Mouse (Mus musculus) heart, embryonic 13.5 days (tissue): Measurements from ENCODE around the gene Agap3. TPM values are rescaled to one million over a fixed set of nuclear protein-coding genes. Genes with fewer than 3 reads are reported as not detected.

Source experiments
- ATAC-seq: fragments of 200-750 bp; cut with Nextera tagmentation; 2 replicates; pipeline ENCODE4 v1.8.0; 2017; ENCODE audit warnings: moderate TSS enrichment; ENCODE audit not compliant: insufficient number of reproducible peaks, low FRiP score, low TSS enrichment; ENCODE audit errors: extremely low read depth
- H3K27ac ChIP-seq: fragments of 300-500 bp; sonication (generic); replicated peaks from 2 replicates; pipeline ENCODE4 v1.5.1; 2015; ENCODE audit warnings: moderate library complexity, mild to moderate bottlenecking, inconsistent platforms
- H3K27me3 ChIP-seq: fragments of 300-500 bp; sonication (generic); replicated peaks from 2 replicates; pipeline ENCODE4 v1.6.1; 2015; ENCODE audit warnings: mild to moderate bottlenecking, inconsistent platforms
- H3K36me3 ChIP-seq: fragments of 300-500 bp; sonication (generic); 2 replicates; pipeline ENCODE4 v1.6.1; 2015; ENCODE audit warnings: mild to moderate bottlenecking, inconsistent platforms
- H3K4me1 ChIP-seq: fragments of 300-500 bp; sonication (generic); 2 replicates; pipeline ENCODE4 v1.6.1; 2015; ENCODE audit warnings: inconsistent platforms
- H3K4me2 ChIP-seq: fragments of 300-500 bp; sonication (generic); 2 replicates; pipeline ENCODE4 v1.6.1; 2015; ENCODE audit warnings: inconsistent platforms, mild to moderate bottlenecking, moderate library complexity
- H3K4me3 ChIP-seq: fragments of 300-500 bp; sonication (generic); 2 replicates; pipeline ENCODE4 v1.5.1; 2015; ENCODE audit warnings: moderate library complexity, mild to moderate bottlenecking, inconsistent platforms
- H3K9ac ChIP-seq: fragments of 300-500 bp; sonication (generic); 2 replicates; pipeline ENCODE4 v1.6.1; 2015; ENCODE audit warnings: inconsistent platforms, mild to moderate bottlenecking, moderate library complexity
- H3K9me3 ChIP-seq: fragments of 300-500 bp; sonication (generic); 2 replicates; pipeline ENCODE4 v1.6.1; 2016; ENCODE audit warnings: inconsistent platforms
- WGBS: fragments of 180-500 bp; shearing (Covaris S2); methylation state at CpG from one replicate; pipeline ENCODE4 v1.1.7; 2015; ENCODE audit warnings: mixed read lengths; 5-methylcytosine and 5-hydroxymethylcytosine counted together
- polyA plus RNA-seq: library from polyadenylated mRNA; unstranded; fragments of >200 nt; fragmentation: Nextera tagmentation; extraction: Ambion mirVana; gene quantifications from 2 replicates; pipeline ENCODE4 v1.2.1, GENCODE M21; 2015

Agap3 gene
- polyA plus RNA-seq, 1 experiment from 2014 or later = 14.4 TPM

GRCm38 (mm10) chr5:24541144-24541569, 89.2 kb downstream of the Agap3 start:
- peak overlapping the region; percentile 73 for H3K9ac ChIP-seq
- peak overlapping the region; percentile 74 for H3K4me2 ChIP-seq
- H3K36me3 ChIP-seq = no peaks in the 10 kb centered on the region
- WGBS = 6% methylated on average over 6 of the region's 6 CpGs
- H3K27me3 ChIP-seq = peaks cover 24% of the 10 kb centered on the region
- H3K4me1 ChIP-seq = peaks cover 27% of the 10 kb centered on the region
- ATAC-seq = no peak
- peak overlapping the region; percentile 80 for H3K27ac ChIP-seq
- H3K9me3 ChIP-seq = no peaks in the 10 kb centered on the region
- H3K4me3 ChIP-seq = peak overlapping the region; percentile 43

GRCm38 (mm10) chr5:24542643-24543042, 90.7 kb downstream of the Agap3 start:
- WGBS = 70% methylated on average over 7 of the region's 7 CpGs
- Histone ChIP-seq H3K9me3 (no peaks in the 10 kb centered on the region), H3K9ac (no peak overlapping the region), H3K4me1 (peaks cover 27% of the 10 kb centered on the region), H3K27ac (no peak overlapping the region), H3K36me3 (no peaks in the 10 kb centered on the region), H3K27me3 (peaks cover 10% of the 10 kb centered on the region), H3K4me2 (no peak overlapping the region), H3K4me3 (no peak overlapping the region)
- no peak for ATAC-seq

- ATAC-seq = no peak
- H3K4me3 ChIP-seq = peak overlapping the region; percentile 20; the same call in 1 of the 2 replicates
- peaks cover 36% of the 10 kb centered on the region for H3K27me3 ChIP-seq
- H3K36me3 ChIP-seq = no peaks in the 10 kb centered on the region
- H3K4me1 ChIP-seq = peaks cover 10% of the 10 kb centered on the region
- no peak overlapping the region for H3K27ac ChIP-seq
- H3K9me3 ChIP-seq = no peaks in the 10 kb centered on the region
- H3K4me2 ChIP-seq = peak overlapping the region; percentile 36
- H3K9ac ChIP-seq = 0 out of 2 replicates have a peak overlapping the region, but pooled peaks have one; percentile 16
- 35% methylated on average over 26 of the region's 26 CpGs for WGBS
Measured at GRCm38 (mm10) chr5:24550598-24551316, 98.8 kb downstream of the Agap3 start.

GRCm38 (mm10) chr5:24551317-24551688, 99.3 kb downstream of the Agap3 start:
- ATAC-seq = no peak
- peak overlapping the region; percentile 36 for H3K4me2 ChIP-seq
- peaks cover 10% of the 10 kb centered on the region for H3K4me1 ChIP-seq
- H3K4me3 ChIP-seq = no peak overlapping the region; the same call in 1 of the 2 replicates
- no peak overlapping the region for H3K27ac ChIP-seq
- peaks cover 36% of the 10 kb centered on the region for H3K27me3 ChIP-seq
- no peaks in the 10 kb centered on the region for H3K36me3 ChIP-seq
- H3K9ac ChIP-seq = no peak overlapping the region
- no peaks in the 10 kb centered on the region for H3K9me3 ChIP-seq
- WGBS = 48% methylated on average over 2 of the region's 2 CpGs

Other genes with a start within 250 kb of the Agap3 start
- 24.4 and 26.2 TPM in 2 replicates for gene Kcnh2, start 100.6 kb upstream of the Agap3 start, polyA plus RNA-seq
- 34.0 and 35.0 TPM in 2 replicates for gene Nos3, start 87.4 kb upstream of the Agap3 start, polyA plus RNA-seq
- 0.87 and 1.4 TPM in 2 replicates for gene Atg9b, start 60.0 kb upstream of the Agap3 start, polyA plus RNA-seq
- 62.0 and 63.4 TPM in 2 replicates for gene Abcb8, start 58.5 kb upstream of the Agap3 start, polyA plus RNA-seq
- gene Asic3, start 38.8 kb upstream of the Agap3 start, polyA plus RNA-seq = 0.25 TPM in 1 of 2 replicates, not detected in the other
- gene Cdk5, start 28.6 kb upstream of the Agap3 start, polyA plus RNA-seq = 25.8 and 28.7 TPM in 2 replicates
- gene Slc4a2, start 28.3 kb upstream of the Agap3 start, polyA plus RNA-seq = 26.9 and 29.3 TPM in 2 replicates
- 163 and 164 TPM in 2 replicates for gene Fastk, start 6.9 kb upstream of the Agap3 start, polyA plus RNA-seq
- gene Tmub1, start 4.3 kb upstream of the Agap3 start, polyA plus RNA-seq = 16.2 and 19.9 TPM in 2 replicates
- 0.05 TPM in 1 of 2 replicates, not detected in the other for gene Gbx1, start 75.0 kb downstream of the Agap3 start, polyA plus RNA-seq
- 4.1 TPM in 2 replicates for gene Asb10, start 88.8 kb downstream of the Agap3 start, polyA plus RNA-seq
- gene 4931409K22Rik, start 104.6 kb downstream of the Agap3 start, polyA plus RNA-seq = 0.08 and 0.11 TPM in 2 replicates
- 66.7 and 70.7 TPM in 2 replicates for gene Abcf2, start 125.3 kb downstream of the Agap3 start, polyA plus RNA-seq
- gene Chpf2, start 134.6 kb downstream of the Agap3 start, polyA plus RNA-seq = 16.1 and 16.6 TPM in 2 replicates
- gene Smarcd3, start 172.2 kb downstream of the Agap3 start, polyA plus RNA-seq = 54.5 and 58.5 TPM in 2 replicates
- gene Nub1, start 233.4 kb downstream of the Agap3 start, polyA plus RNA-seq = 24.7 and 25.2 TPM in 2 replicates